Mouse (Mus musculus) mouse embryonic stem cell (cell line): Measurements from ENCODE around the gene Ap2b1.

ENCODE experiments used
- in situ Hi-C, 2 experiments: fragments of 300-500 bp; cut with MboI; formaldehyde crosslinking; loops; 1 replicate in 1 of 2; 3 replicates in 1 of 2; pipeline ENCODE4 v1.14.3; 2019 to 2020; ENCODE audit warnings: low sequenced_read_pairs in 2 of 2, low pct_unique_long_range_greater_than_20kb in 1 of 2, mixed read lengths in 1 of 2; ENCODE audit not compliant: unreplicated experiment in 1 of 2

The Ap2b1 gene

DNA sequence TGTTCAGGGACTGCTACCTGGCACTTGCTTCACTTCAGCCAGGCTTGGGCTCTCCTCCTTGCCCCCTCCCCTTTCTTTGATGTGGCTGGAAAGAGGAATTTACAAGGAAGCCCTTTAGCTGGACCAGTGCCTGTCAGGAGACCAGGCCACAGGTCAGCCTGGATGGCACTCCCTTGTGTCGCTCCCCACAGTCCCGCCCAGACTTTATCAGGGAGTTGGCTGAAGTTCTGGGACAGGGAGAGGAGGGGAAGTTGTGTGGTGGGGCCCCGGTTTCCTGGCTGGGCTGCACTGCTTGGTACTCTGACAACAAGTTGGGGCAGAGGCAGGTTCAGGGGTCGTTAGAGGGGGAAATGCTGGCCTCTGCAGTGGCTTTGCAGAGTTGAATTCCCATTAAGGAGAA lies 155.7 kb downstream of the Ap2b1 start:
- in situ Hi-C loops = no loop called here
